Mouse (Mus musculus) liver, embryonic 14.5 days (tissue): Measurements from ENCODE around the gene Sgms1.

ENCODE experiments used
- CTCF ChIP-seq: IDR thresholded peaks from 2 replicates; pipeline ENCODE4 v1.5.1; 2016; ENCODE audit warnings: antibody characterized with exemption, low read depth, control low read depth
- EP300 ChIP-seq: IDR thresholded peaks from 2 replicates; pipeline ENCODE4 v1.6.1; 2016; ENCODE audit warnings: antibody characterized with exemption, low read depth

- no peak for TF ChIP-seq CTCF
- TF ChIP-seq EP300, result peak; percentile 95
These were observed 167.4 kb downstream of the Sgms1 start for GRCm38 (mm10) chr19:32222083-32222482.
